Mouse (Mus musculus) urinary bladder, adult 2 months (tissue): ENCODE measurements around the gene Mettl25. TPM values are rescaled to one million over a fixed set of nuclear protein-coding genes. Genes with fewer than 3 reads are reported as not detected.
A peak's percentile ranks its signal among the peaks of the same experiment; 100 is the strongest.

Source experiments
- DNase-seq: peaks from one replicate; pipeline ENCODE4 v3.0.0; 2022; ENCODE audit warnings: low spot score
- polyA plus RNA-seq: library from polyadenylated mRNA; depleted of rRNA; stranded (reverse); fragments of >200 nt; gene quantifications from 2 replicates; pipeline ENCODE4 v1.2.3, GENCODE M21; 2012; rRNA removed

Mettl25 gene
- polyA plus RNA-seq = 5.5 and 6.4 TPM in 2 replicates

GRCm38 (mm10) chr10:105840928-105841888 lies at the start of gene Mettl25, which contains the start of gene Ccdc59:
Gene Mettl25 (minus strand): TSS chr10:105841380.
Gene Ccdc59 (plus strand): TSS chr10:105841067.
- peak; percentile 95 for DNase-seq

GRCm38 (mm10) chr10:105867312-105867711 lies 26.1 kb upstream of the Mettl25 start:
- no peak for DNase-seq

GRCm38 (mm10) chr10:105851136-105851535 lies 10.0 kb upstream of the Mettl25 start:
- DNase-seq = no peak

GRCm38 (mm10) chr10:105850286-105850685 lies 9.1 kb upstream of the Mettl25 start:
- DNase-seq = no peak

- DNase-seq = no peak
Measured at GRCm38 (mm10) chr10:105842574-105842973, 1.4 kb upstream of the Mettl25 start.

DNA sequence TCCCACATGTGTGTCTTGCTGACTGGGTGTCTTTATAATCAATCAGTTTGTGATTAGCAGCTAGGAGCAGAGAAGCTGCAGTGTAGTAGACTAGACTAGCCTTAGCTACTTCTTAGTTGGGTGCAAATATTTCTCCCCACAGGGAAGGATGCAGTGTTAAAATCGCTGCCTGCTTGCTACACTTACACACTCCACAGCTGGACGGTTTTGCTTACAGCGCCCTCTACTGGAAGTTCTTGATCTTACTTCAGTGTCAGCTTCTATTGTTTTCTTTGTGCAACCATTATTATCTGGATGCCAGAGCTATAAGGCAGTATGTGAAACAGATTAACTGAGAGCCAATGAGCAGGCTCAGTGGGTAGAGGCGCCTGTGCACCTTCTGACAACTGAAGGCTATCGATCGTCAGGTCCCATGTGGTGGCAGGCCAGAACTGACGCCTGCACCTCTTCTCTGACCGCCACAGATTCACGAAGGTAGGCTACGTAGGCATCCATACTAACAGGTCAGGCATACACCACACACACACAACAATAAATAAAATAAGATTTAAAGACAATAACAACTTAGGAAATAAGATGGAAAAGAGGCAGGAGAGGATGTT lies 6.5 kb downstream of the Mettl25 start:
- DNase-seq = no peak

DNA sequence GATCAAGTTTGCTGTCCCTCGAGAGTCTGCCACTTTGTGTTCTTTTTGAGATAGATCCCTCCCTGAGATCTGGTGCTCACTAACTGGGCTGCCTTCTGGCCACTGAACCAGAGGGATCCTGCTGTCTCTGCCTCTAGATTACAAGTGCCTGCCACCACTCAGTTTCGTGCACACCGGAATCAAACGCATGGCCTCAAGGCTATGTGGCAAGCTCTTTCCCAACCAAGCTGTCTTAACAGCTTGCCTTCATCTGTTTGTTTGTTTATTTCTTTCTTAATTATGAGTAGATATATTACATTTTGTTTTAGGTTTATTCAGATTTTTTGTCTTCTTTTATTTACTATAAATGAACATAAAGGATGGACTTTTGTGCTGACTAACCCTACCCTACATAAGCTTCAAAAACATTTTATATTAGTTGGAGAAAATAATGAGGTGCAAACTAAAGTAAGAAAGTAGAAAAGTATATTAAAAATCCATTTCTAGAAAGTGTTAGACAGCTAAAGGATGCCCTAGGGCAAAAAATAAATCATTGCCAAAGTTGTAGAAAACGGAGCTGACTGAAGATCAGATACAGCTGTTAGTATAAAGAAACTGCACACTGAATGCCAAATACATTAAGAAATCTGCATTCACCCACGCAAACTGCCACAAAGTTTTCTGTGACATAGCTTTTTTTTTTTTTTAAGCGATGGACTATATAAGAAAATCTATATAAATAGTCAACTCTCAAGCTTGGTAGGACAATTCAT lies 34.7 kb downstream of the Mettl25 start:
- no peak for DNase-seq

DNA sequence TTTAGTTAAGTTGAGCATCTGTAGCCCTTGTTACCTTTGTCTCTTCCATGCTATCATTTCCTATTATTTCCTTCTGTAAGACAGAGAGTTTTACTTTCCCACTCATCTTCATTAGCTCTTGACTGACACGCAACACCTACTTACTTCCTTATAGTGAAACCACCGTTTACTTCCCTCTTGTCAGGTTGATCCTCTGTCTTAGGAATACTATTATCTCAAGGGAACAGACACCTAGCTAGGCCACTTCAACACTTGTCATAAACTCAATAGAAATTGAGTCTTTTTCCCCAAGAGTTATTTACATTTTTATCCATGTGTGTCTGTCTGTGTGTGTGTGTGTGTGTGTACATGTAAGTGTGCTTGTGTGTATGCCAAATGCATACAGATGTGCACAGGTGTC lies 37.7 kb downstream of the Mettl25 start:
- no peak for DNase-seq

DNA sequence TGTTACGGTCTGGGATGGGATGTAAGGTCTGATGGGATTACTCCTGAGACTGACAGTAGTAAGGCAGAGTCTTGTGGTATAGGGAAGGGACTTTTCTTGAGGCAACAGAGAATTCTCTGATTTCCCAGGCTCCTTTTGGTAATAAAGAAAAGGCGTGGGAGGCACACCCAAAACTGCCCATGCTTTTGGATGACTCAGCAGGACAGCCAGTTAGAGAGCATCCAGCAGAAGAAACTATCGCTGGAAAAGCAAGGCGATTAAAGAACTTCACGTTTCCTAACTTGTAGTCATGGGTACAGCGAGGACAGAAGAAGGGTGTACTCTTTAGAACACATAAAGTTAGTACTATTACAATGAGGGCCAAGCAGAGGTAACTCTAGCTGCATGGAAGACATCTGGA lies 39.0 kb downstream of the Mettl25 start:
- no peak for DNase-seq

DNA sequence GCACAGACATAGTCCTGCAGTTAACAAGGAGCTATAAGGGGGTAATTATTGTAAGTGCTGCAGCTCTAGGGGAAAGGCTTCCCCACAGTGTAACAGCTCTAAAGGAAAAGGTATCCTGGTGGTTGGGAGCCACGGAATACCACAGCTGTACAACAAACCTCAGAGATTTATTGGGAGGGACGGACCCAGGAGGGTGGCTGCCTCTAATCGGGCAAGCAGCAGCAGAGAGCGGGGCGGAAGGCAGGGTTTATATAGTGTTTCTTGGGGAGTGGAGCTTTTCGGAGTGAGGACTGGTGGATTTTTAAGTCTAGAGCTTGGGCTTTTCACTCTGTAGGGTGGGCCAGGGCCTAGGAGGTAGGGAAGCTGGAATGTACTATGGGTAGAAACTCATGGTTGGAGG lies 40.0 kb downstream of the Mettl25 start:
- no peak for DNase-seq

DNA sequence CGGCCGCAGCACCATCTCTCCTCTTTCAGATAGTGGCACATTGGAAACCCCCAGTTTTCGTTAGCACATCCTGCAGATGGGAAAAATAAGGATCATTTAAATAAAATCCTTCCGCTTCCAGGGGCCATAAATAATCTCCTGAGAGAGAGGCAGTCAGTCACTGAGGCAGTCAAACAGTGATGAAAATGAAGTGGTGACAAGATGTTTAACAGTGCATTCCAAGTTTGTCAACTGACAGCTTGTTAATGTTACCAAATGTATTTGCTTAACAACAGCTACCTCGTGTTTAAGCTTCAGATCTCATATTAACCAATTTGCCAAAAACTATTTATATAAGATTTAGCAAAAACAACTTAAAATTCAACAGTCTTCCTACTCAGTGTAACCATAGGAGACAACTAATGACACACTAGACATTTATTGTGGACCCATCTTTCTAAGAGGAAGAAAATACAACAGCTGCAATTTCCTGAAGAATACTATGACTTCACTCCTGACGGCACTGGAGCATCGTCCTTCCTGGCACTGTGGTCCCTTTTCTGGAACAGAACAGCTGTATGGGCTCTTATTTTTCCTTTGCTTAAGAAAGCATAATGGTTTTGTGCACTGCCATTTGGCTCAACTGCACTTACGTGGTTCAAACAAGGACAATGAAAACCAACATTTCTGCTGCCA lies 43.8 kb downstream of the Mettl25 start:
- DNase-seq = no peak

DNA sequence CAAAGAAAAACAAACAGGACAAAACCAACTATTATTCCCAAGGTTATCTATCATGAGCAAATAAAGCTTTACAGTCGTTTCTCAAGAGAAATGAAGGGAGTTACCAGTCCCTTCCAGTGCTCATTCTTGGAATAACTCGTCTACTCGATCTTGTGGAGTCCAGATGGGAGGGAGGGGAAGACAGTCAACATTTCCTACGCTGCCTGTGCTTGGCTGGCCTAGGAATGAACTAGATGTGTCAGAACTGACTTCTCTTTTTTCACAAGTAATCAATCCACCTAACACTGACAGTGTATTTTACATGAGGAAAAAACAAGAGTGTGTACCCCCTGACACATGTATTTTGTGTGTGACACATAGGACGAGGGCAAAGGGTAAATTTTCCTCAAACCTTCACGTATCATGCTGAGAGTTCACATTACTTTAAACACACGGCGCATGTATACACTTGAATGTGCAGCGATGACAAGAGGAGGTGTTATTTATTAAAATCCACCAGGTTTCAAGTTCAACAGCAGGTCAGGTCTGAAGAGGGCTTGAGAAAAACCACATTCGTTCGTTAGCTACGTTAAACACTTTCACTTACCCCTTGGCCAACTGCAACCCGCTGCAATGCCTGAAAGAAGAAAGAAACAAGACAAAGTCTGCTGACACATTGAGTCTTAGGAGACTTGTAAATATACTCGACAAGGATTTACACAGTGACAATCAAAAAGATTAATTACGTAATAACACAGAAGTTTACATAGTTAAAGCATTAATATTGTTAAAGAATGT lies 47.2 kb downstream of the Mettl25 start:
- DNase-seq = no peak

DNA sequence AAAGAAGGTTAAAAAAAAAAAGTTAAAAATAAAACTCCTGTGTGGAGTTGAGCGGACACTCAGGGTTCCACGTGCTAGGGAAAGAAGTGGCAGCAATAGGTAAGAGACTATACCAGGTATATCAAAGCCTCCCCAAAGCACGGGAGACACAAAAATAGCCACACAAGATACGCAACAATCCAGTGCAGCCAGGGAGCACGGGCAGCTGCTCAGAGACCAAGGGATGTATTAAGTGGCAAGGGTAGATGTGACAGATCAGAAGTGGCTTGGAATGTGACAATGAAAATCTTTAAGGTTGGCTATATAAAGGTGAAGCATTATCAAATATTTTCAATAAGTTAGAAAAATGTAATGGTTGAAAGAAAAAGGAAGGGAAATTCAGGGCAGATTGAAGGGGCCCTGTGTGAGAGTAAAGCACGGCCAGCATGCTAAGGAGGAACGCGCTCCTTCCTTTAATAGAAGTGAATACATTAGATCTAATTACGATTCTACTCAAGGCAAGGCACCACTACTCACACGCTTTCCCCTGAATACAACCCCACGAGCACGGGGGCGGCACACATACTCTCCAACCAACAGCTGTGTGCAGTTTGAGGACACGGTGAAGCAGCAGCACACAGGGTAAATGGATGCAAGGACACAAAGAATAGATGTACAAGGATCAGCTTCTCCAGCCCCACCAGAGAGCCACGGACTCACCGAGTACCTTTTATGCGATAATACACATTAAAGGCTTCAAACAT lies 52.3 kb downstream of the Mettl25 start:
- no peak for DNase-seq

GRCm38 (mm10) chr10:105783766-105784165 lies 57.4 kb downstream of the Mettl25 start:
- no peak for DNase-seq

GRCm38 (mm10) chr10:105774382-105774781 lies 66.8 kb downstream of the Mettl25 start:
- peak; percentile 30 for DNase-seq

DNA sequence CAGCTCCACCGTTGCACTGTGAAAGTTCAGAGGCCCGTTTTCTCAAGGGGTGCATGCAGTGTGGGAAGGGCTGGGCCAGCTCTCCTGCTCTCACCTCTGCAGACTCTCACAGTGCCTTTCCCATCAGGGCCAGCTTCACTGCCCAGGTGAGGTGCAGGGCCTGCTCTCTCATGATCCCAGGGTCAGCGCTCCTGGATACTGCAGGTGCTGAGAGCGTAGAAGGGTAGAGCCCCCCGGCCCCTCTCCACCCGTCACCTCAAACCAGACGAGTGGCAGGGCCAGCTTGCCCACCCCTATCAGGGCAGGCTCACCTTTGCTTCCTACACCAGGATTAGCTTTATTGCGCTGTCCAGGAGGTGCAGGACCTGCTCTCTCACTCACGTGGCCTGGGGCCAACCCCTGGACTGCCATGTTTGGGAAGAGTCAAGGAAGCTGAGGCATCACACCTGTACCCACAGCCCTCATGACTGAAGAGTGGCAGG lies 68.3 kb downstream of the Mettl25 start:
- DNase-seq = no peak

DNA sequence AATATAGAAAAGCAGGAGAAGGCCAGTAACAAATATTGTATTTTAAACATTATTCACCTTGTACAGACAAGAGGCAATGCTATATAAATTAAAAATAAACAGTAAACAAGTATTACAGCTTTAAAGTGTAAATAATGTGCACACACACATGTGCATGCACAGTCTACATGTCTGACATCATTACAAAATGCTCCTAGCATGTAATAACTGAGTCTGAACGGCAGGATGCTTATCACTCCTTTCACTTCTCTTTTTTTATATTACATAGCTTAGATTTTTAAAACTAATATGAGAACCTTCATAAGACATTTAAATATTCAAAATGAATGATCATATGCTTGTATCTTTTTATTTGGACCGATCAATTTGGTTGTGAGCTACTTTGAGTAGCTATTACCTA lies 77.2 kb downstream of the Mettl25 start:
- DNase-seq = no peak

- DNase-seq = no peak
Measured at GRCm38 (mm10) chr10:105760460-105760859, 80.7 kb downstream of the Mettl25 start.

DNA sequence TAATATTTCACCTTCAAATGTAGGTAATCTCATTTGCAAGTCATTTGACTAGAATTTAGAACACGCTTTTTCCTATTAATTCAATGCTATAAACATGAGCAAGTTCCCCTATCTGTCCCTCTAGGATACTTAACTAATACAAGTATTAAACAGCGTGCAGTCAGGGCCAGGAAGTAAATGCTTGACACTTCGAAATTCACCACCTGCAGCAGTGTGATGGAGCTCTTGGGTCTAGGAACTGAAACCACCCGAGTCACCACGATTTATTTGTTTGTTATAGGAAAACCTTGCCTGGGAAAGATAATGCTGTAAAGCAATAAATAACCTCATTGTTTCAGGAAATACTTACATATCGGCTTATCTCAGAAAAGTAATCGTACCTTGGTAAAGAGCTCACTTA lies 81.1 kb downstream of the Mettl25 start:
- no peak for DNase-seq
